Mouse (Mus musculus): Measurements from ENCODE around the gene Vmn2r70.

DNA sequence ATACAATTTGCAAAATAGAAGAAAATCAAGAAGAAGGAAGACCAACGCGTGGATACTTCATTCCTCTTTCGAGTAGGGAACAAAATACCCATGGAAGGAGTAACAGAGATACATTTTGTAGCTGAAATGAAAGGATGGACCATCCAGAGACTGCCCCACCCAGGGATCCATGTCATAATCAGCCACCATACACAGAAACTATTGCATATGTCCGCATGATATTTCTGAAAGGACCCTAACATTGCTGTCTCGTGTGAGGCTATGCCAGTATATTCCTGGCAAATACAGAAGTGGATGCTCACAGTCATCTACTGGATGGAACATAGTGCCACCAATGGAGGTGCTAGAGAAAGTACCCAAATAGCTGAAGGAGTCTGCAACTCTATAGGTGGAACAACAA is 6.2 kb downstream of the Vmn2r70 start, which contains the start of gene Vmn2r71:
- TF ChIP-seq GATA1 (IDR thresholded peaks at IDR 0.05; ENCODE audit: borderline replicate concordance, low read length) (no peak), CTCF (IDR thresholded peaks at IDR 0.05; ENCODE audit: low read depth, low read length) (no peak), POLR2AphosphoS5 (IDR thresholded peaks at IDR 0.05; ENCODE audit: insufficient replicate concordance, low read depth, low read length) (no peak), GATA2 (IDR thresholded peaks at IDR 0.05; ENCODE audit: borderline replicate concordance, low read depth, low read length) (no peak), TAL1 (conservative IDR thresholded peaks at IDR 0.05; ENCODE audit: low read depth, low read length) (no peak)

Data from G1E (cell line).